8 mouse cellular contexts compared by ENCODE assay signal in the genomic region with DNA sequence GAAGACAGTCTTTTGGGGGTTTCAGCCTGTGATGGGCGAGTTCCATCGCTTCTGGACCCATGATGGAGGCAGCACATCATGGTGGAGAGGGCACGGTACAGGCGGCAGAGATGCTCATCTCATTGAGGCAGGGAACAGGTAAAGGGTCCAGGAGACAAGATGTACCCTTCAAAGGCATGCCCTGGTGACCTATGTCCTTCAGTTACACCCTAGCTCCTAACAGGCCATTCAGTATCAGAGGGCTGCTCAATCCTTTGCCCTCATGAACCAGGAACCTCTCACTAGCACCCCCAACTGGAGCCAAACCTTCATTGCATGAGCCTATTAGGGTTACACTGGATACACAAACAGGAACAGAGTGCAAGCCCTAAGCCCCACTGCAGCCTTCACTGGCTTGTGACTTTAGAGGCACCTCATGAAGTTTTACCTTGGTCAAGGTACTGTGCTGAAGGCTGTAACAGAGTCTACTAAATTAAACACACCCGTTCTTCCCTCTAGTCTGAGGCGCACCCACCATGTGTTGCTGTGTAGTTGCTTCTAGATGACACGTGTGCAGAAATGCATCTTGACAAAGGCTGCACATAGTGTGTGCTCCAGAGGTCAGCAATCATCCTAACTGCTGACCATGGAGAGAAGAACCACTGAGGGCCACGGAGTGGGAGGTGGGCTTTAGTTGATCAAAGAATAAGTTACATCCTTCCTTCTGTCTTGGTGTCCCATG. TPM values are rescaled to one million over a fixed set of nuclear protein-coding genes. Genes with fewer than 3 reads are reported as not detected.
DNase-seq lines count a peak whose midpoint lies in the region; ATAC-seq and TF ChIP-seq lines count a peak whose summit lies in the region.

No protein-coding gene starts in this region.

- no peak overlapping the region for H3K27ac ChIP-seq in lung, embryonic 14.5 days (ENCODE audit: low read depth)
- H3K27ac ChIP-seq in intestine, embryonic 14.5 days (ENCODE audit: low read depth) = no peak overlapping the region

- no peak overlapping the region for H3K4me2 ChIP-seq in lung, embryonic 14.5 days
- no peak overlapping the region for H3K4me2 ChIP-seq in intestine, embryonic 14.5 days (ENCODE audit: low read length)
- peak overlapping the region; percentile 38 for H3K4me2 ChIP-seq in myocyte (ENCODE audit: low read depth)

- no peak for TF ChIP-seq CTCF in lung, embryonic 14.5 days (IDR thresholded peaks at IDR 0.05; ENCODE audit: low read depth)

- no peak for TF ChIP-seq POLR2A in myocyte (IDR thresholded peaks at IDR 0.05; ENCODE audit: insufficient read length, low read depth)

- WGBS in lung, embryonic 14.5 days = 62% methylated on average over 8 of the region's 8 CpGs
- 64% methylated on average over 8 of the region's 8 CpGs for WGBS in intestine, embryonic 14.5 days

- DNase-seq in lung, embryonic 14.5 days = no peak
- no peak for DNase-seq in lung, postnatal 14 days
- DNase-seq in c-Kit-positive CD71-positive TER-119-negative erythroid progenitor cells, embryonic 14.5 days (ENCODE audit: low read depth) = peak; percentile 43
- no peak for DNase-seq in intestine, embryonic 14.5 days (ENCODE audit: low spot score)
- DNase-seq in ovary, postnatal 14 days (ENCODE audit: low spot score) = no peak
- DNase-seq in gastrocnemius, postnatal 4 days (ENCODE audit: low spot score in 2 of 2) = no peak
- DNase-seq in left cerebral cortex, postnatal 4 days = no peak

- no peak overlapping the region for H3ac ChIP-seq in myocyte (ENCODE audit: control insufficient read depth, insufficient read length)

- H3K9me3 ChIP-seq in lung, embryonic 14.5 days (ENCODE audit: low read depth, low read length) = no peaks in the 10 kb centered on the region
- no peaks in the 10 kb centered on the region for H3K9me3 ChIP-seq in intestine, embryonic 14.5 days (ENCODE audit: control insufficient read depth, low read length)

- intact Hi-C loops in left cerebral cortex, postnatal 4 days (cut with DNase I) = loop anchor here (2.0 to 5.0 kb wide), 2 partner anchors 93 to 220 kb away; no protein-coding TSS in a partner anchor

- no peak overlapping the region for H3K9ac ChIP-seq in lung, embryonic 14.5 days
- no peak overlapping the region for H3K9ac ChIP-seq in intestine, embryonic 14.5 days (ENCODE audit: low read length)

- H3K4me1 ChIP-seq in lung, embryonic 14.5 days (ENCODE audit: insufficient read depth) = no peaks in the 10 kb centered on the region
- H3K4me1 ChIP-seq in intestine, embryonic 14.5 days (replicated peaks; ENCODE audit: control insufficient read depth, insufficient read depth, low read length) = 0 out of 2 replicates have a peak, but pooled peaks cover 4% of the 10 kb centered on the region

- no peaks in the 10 kb centered on the region for H3K27me3 ChIP-seq in lung, embryonic 14.5 days (ENCODE audit: insufficient read depth, low read length)
- H3K27me3 ChIP-seq in intestine, embryonic 14.5 days (replicated peaks; ENCODE audit: control insufficient read depth, insufficient read depth, low read length) = no peaks in the 10 kb centered on the region
- H3K27me3 ChIP-seq in myocyte (ENCODE audit: control insufficient read depth, insufficient read depth, insufficient read length) = no peaks in the 10 kb centered on the region

- H3K36me3 ChIP-seq in lung, embryonic 14.5 days (ENCODE audit: insufficient read depth) = no peaks in the 10 kb centered on the region
- no peaks in the 10 kb centered on the region for H3K36me3 ChIP-seq in intestine, embryonic 14.5 days (ENCODE audit: control insufficient read depth, insufficient read depth, low read length)
- no peaks in the 10 kb centered on the region for H3K36me3 ChIP-seq in myocyte (ENCODE audit: control insufficient read depth, insufficient read depth)

- peak; percentile 47; the same call in 1 of the 2 replicates for ATAC-seq in lung, embryonic 14.5 days (ENCODE audit: insufficient read depth)
- ATAC-seq in intestine, embryonic 14.5 days (replicated peaks; ENCODE audit: low FRiP score, low TSS enrichment, low read depth) = 0 out of 2 replicates have a peak, but pooled peaks have one; percentile 33

- no peaks in the 10 kb centered on the region for H3K79me2 ChIP-seq in myocyte (ENCODE audit: control insufficient read depth, insufficient read depth)

- no peak overlapping the region for H3K4me3 ChIP-seq in lung, embryonic 14.5 days (ENCODE audit: low read depth, low read length)
- H3K4me3 ChIP-seq in intestine, embryonic 14.5 days (ENCODE audit: low read depth, low read length) = no peak overlapping the region
- no peak overlapping the region for H3K4me3 ChIP-seq in myocyte

TF ChIP-seq in myocyte, 11 proteins besides CTCF, POLR2A, EP300 and RAD21:
- TF ChIP-seq CEBPB (IDR thresholded peaks at IDR 0.05; ENCODE audit: insufficient read depth, poor library complexity, severe bottlenecking) (no peak), SRF (IDR thresholded peaks at IDR 0.05; ENCODE audit: control insufficient read depth, insufficient read length, low read depth) (no peak), MYOG (IDR thresholded peaks at IDR 0.05; ENCODE audit: control insufficient read depth in 1 of 3, insufficient read depth in 1 of 3, insufficient read length in 2 of 3, low read depth in 2 of 3) (no peak), USF1 (IDR thresholded peaks at IDR 0.05; ENCODE audit: low read depth) (no peak), TCF3 (IDR thresholded peaks at IDR 0.05; ENCODE audit: insufficient read length, low read depth) (no peak), MYOD1 (IDR thresholded peaks at IDR 0.05; ENCODE audit: control insufficient read depth in 1 of 3, insufficient read length in 2 of 3, low read depth in 2 of 3) (no peak), E2F4 (IDR thresholded peaks at IDR 0.05; ENCODE audit: insufficient read depth) (no peak), POLR2AphosphoS2 (IDR thresholded peaks at IDR 0.05; ENCODE audit: insufficient read length, low read depth) (no peak), MAX (IDR thresholded peaks at IDR 0.05; ENCODE audit: low read depth) (no peak), REST (IDR thresholded peaks at IDR 0.05; ENCODE audit: insufficient read depth, insufficient read length) (no peak), TCF12 (IDR thresholded peaks at IDR 0.05; ENCODE audit: insufficient read depth, poor library complexity, severe bottlenecking) (no peak)
TF ChIP-seq in myocyte: peak in this region for 0.

RNA-seq across cellular contexts. Expression of gene Rrm2, which starts 10.4 kb away (rescaled TPM):
- polyA plus RNA-seq in lung, embryonic 14.5 days (2014; fragmentation: Nextera tagmentation; extraction: Ambion mirVana) = 219 and 221 TPM in 2 replicates
- 160 and 162 TPM in 2 replicates for polyA plus RNA-seq in intestine, embryonic 14.5 days (2014; fragmentation: Nextera tagmentation; extraction: Ambion mirVana)
- polyA plus RNA-seq in myocyte (2012; fragmentation: generic; extraction: Trizol) = 73.0 TPM
- 10 to 100 TPM; 35.7 to 35.8 TPM for total RNA-seq in gastrocnemius, postnatal 4 days (2021)
- 10 to 100 TPM; 26.0 to 29.3 TPM for total RNA-seq in left cerebral cortex, postnatal 4 days (2021)

RNA-seq across cellular contexts. Expression of gene Cys1, which starts 16.0 kb away (rescaled TPM):
- 1.3 and 2.4 TPM in 2 replicates for polyA plus RNA-seq in lung, embryonic 14.5 days (2014; fragmentation: Nextera tagmentation; extraction: Ambion mirVana)
- polyA plus RNA-seq in intestine, embryonic 14.5 days (2014; fragmentation: Nextera tagmentation; extraction: Ambion mirVana) = 2.1 and 2.6 TPM in 2 replicates
- polyA plus RNA-seq in myocyte (2012; fragmentation: generic; extraction: Trizol) = 0.26 TPM
- 10 to 100 TPM in 1 of 2 experiments, 1 to 10 TPM in 1; 8.0 to 13.9 TPM for total RNA-seq in gastrocnemius, postnatal 4 days (2021)
- 1 to 10 TPM; 8.4 to 8.5 TPM for total RNA-seq in left cerebral cortex, postnatal 4 days (2021)

RNA-seq across cellular contexts. Expression of gene Klf11, which starts 46.6 kb away (rescaled TPM):
- polyA plus RNA-seq in lung, embryonic 14.5 days (2014; fragmentation: Nextera tagmentation; extraction: Ambion mirVana) = 12.3 and 13.4 TPM in 2 replicates
- polyA plus RNA-seq in intestine, embryonic 14.5 days (2014; fragmentation: Nextera tagmentation; extraction: Ambion mirVana) = 12.5 and 15.2 TPM in 2 replicates
- polyA plus RNA-seq in myocyte (2012; fragmentation: generic; extraction: Trizol) = 4.1 TPM
- total RNA-seq in gastrocnemius, postnatal 4 days (2021) = 10 to 100 TPM; 18.9 to 19.4 TPM
- total RNA-seq in left cerebral cortex, postnatal 4 days (2021) = 10 to 100 TPM; 23.4 to 24.8 TPM
